Mouse (Mus musculus): ENCODE results near the gene Peak1.

GRCm38 (mm10) chr9:56424861-56425260 is 7.0 kb upstream of the Peak1 start:
- TF ChIP-seq POLR2A (IDR thresholded peaks at IDR 0.05; ENCODE audit: extremely low read depth, insufficient read depth, low read length) (no peak), CTCF (IDR thresholded peaks at IDR 0.05; ENCODE audit: extremely low read depth, insufficient read depth, low read length) (no peak)
